Mouse (Mus musculus): Measurements from ENCODE around the gene Agtpbp1.
"Not testable (repeated sequence)": the region's sequence is repeated elsewhere in the genome, so short reads cannot be mapped to it uniquely, and the experiment has no call there.

The Agtpbp1 gene

GRCm38 (mm10) chr13:59584947-59585647 is at the start of gene Agtpbp1, which contains the start of gene Naa35:
Gene Agtpbp1, minus strand, starts transcription at chr13:59585227.
Gene Naa35, plus strand, starts transcription at chr13:59585259.
- DNase-seq (ENCODE audit: low spot score in 2 of 2): peak; percentile 99 to 100

- no peak for DNase-seq (ENCODE audit: low spot score in 2 of 2)
These were observed 49.6 kb upstream of the Agtpbp1 start for GRCm38 (mm10) chr13:59634637-59635036.

GRCm38 (mm10) chr13:59626739-59627138 is 41.7 kb upstream of the Agtpbp1 start:
- DNase-seq (ENCODE audit: low spot score in 2 of 2): no peak

GRCm38 (mm10) chr13:59624903-59625302 is 39.9 kb upstream of the Agtpbp1 start:
- peak; percentile 60 to 70 for DNase-seq (ENCODE audit: low spot score in 2 of 2)

- no peak for DNase-seq (ENCODE audit: low spot score in 2 of 2)
These were observed 39.4 kb upstream of the Agtpbp1 start for GRCm38 (mm10) chr13:59624389-59624788.

- no peak for DNase-seq (ENCODE audit: low spot score in 2 of 2)
These were observed 36.8 kb upstream of the Agtpbp1 start for GRCm38 (mm10) chr13:59621643-59622489.

- DNase-seq (ENCODE audit: low spot score in 2 of 2): no peak
These were observed 33.4 kb upstream of the Agtpbp1 start for GRCm38 (mm10) chr13:59618463-59618862.

GRCm38 (mm10) chr13:59615554-59615953 is 30.5 kb upstream of the Agtpbp1 start:
- DNase-seq (ENCODE audit: low spot score in 2 of 2): no peak

GRCm38 (mm10) chr13:59615152-59615551 is 30.1 kb upstream of the Agtpbp1 start:
- DNase-seq (ENCODE audit: low spot score in 2 of 2): no peak

GRCm38 (mm10) chr13:59613868-59614267 is 28.8 kb upstream of the Agtpbp1 start:
- DNase-seq (ENCODE audit: low spot score in 2 of 2): no peak

- DNase-seq (ENCODE audit: low spot score in 2 of 2): peak in 1 of 2 experiments; percentile 12
These were observed 25.4 kb upstream of the Agtpbp1 start for GRCm38 (mm10) chr13:59610437-59610836.

GRCm38 (mm10) chr13:59609885-59610284 is 24.9 kb upstream of the Agtpbp1 start:
- DNase-seq (ENCODE audit: low spot score in 2 of 2): no peak

GRCm38 (mm10) chr13:59605221-59605922 is 20.3 kb upstream of the Agtpbp1 start:
- no peak for DNase-seq (ENCODE audit: low spot score in 2 of 2)

GRCm38 (mm10) chr13:59604511-59604910 is 19.5 kb upstream of the Agtpbp1 start:
- DNase-seq (ENCODE audit: low spot score in 2 of 2): no peak

GRCm38 (mm10) chr13:59603096-59603495 is 18.1 kb upstream of the Agtpbp1 start:
- DNase-seq (ENCODE audit: low spot score in 2 of 2): no peak

- no peak for DNase-seq (ENCODE audit: low spot score in 2 of 2)
These were observed 7.6 kb upstream of the Agtpbp1 start for GRCm38 (mm10) chr13:59592630-59593029.

GRCm38 (mm10) chr13:59592058-59592457 is 7.0 kb upstream of the Agtpbp1 start:
- not testable (repeated sequence) for DNase-seq (ENCODE audit: low spot score in 2 of 2)

GRCm38 (mm10) chr13:59590691-59591090 is 5.7 kb upstream of the Agtpbp1 start:
- DNase-seq (ENCODE audit: low spot score in 2 of 2): no peak

- DNase-seq (ENCODE audit: low spot score in 2 of 2): no peak
These were observed 4.6 kb upstream of the Agtpbp1 start for GRCm38 (mm10) chr13:59589672-59590071.

GRCm38 (mm10) chr13:59587201-59587600 is 2.2 kb upstream of the Agtpbp1 start:
- no peak for DNase-seq (ENCODE audit: low spot score in 2 of 2)

- no peak for DNase-seq (ENCODE audit: low spot score in 2 of 2)
These were observed 600 bp upstream of the Agtpbp1 start for GRCm38 (mm10) chr13:59585648-59586005.

GRCm38 (mm10) chr13:59584481-59584880 is 546 bp downstream of the Agtpbp1 start:
- peak; percentile 29 to 40 for DNase-seq (ENCODE audit: low spot score in 2 of 2)
